Mouse (Mus musculus): Measurements from ENCODE around the gene Pdgfc. TPM values are rescaled to one million over a fixed set of nuclear protein-coding genes. Genes with fewer than 3 reads are reported as not detected.

The Pdgfc gene
- polyA plus RNA-seq, 1 experiment = 13.4 TPM

GRCm38 (mm10) chr3:81154420-81154819 is 118.2 kb downstream of the Pdgfc start:
- no peak for DNase-seq (ENCODE audit: low spot score)

DNA sequence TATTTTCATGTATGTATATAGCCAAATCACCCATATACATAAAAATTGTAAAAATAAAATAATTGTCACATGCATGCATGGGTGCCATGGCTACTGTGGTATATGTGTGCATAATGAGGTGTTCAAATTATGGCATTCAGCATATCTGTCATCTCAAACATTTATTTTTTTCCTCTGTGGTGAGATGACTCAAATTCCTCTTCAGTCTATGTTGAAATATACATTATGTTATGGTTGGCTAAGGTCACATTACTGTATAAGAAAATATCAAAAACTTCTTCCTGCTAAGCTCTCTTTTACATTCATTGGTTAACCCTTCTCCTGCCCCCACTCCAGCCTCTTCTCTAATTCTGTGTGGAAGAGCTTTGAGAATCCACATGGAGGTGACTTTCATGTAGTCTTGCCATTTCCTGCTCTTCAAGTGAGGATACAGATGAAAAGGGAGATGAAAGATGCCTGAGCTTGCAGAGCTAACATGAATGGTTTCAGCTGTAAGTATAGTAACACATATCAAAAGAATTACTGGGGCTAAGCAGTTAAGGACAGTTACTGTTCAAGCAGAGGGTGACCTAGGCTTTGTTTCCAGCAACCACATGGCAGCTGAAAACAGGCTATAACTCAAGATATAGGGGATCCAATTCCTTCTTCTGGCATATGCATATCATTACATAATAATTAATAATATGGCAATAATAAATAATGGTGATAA is 124.4 kb downstream of the Pdgfc start:
- DNase-seq (ENCODE audit: low spot score) = no peak

- DNase-seq (ENCODE audit: low spot score) = no peak
These were observed 125.9 kb downstream of the Pdgfc start for GRCm38 (mm10) chr3:81162129-81162528.

DNA sequence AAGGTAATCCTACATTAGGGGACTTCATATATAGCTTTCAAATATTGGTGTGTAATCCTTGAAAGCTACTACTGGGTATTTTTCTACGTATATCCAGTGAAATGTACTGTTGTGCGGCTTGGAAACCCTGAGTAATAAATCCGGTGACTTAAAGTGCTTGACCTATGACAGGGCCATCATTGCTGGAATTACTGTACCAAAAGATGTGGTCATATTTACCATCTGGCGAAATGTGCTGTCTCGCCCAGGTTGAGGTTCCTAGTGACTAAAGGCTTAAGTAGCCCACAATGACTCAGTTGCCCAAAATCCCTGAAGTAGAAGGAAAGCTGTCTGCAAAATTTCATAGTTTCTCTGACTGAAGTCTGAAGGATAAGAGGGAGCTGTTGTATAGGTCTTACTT is 127.9 kb downstream of the Pdgfc start:
- no peak for DNase-seq (ENCODE audit: low spot score)

GRCm38 (mm10) chr3:81170073-81170809 is 134.0 kb downstream of the Pdgfc start:
- no peak for DNase-seq (ENCODE audit: low spot score)

DNA sequence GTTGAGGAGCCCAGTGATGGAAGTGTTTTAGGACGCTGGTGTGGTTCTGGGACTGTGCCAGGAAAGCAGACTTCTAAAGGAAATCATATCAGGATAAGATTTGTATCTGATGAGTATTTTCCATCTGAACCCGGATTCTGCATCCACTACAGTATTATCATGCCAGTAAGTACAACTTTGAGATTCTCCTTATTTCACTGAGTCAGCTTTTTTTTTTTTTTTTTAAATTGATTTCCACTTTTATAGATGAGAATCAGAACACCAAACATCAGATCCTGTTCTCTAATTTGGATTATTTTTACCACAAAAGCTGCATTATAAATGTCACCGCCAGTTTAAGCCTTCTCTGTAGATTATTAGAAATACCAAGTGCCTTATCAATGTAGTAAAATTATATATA is 138.6 kb downstream of the Pdgfc start:
- no peak for DNase-seq (ENCODE audit: low spot score)

DNA sequence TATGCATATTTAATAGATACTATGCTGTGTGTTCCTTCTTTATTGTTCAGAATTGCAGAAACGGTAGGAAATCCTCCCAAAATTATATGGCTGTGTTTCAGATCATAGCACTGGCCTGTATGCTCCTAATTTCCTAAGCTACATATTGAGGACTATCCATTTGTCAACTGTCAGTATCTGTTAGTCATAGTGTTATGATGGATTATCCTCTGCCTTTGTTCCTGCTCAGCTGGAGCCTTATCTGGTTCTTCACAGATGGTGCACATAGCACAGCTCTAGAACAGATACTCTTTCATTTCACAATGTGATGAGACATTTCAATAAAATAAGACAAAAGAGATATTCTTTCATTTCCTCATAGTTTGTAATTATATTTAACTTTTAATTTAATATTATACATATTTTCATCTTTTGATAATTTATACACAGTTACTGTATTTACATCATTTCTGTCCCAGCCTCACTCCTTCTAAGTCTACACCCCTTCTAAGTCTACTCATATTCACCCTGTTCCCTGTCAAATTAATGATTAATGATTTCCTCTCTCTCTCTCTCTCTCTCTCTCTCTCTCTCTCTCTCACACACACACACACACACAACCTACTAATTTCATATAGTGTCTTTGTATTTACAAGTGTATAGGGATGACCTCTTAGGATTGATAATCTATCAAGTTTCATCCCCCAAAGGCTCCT is 145.2 kb downstream of the Pdgfc start:
- no peak for DNase-seq (ENCODE audit: low spot score)

- DNase-seq (ENCODE audit: low spot score) = no peak
These were observed 160.7 kb downstream of the Pdgfc start for GRCm38 (mm10) chr3:81196937-81197336.

- DNase-seq (ENCODE audit: low spot score) = no peak
These were observed 161.4 kb downstream of the Pdgfc start for GRCm38 (mm10) chr3:81197644-81198043.

- DNase-seq (ENCODE audit: low spot score) = no peak
These were observed 164.4 kb downstream of the Pdgfc start for GRCm38 (mm10) chr3:81200647-81201046.

DNA sequence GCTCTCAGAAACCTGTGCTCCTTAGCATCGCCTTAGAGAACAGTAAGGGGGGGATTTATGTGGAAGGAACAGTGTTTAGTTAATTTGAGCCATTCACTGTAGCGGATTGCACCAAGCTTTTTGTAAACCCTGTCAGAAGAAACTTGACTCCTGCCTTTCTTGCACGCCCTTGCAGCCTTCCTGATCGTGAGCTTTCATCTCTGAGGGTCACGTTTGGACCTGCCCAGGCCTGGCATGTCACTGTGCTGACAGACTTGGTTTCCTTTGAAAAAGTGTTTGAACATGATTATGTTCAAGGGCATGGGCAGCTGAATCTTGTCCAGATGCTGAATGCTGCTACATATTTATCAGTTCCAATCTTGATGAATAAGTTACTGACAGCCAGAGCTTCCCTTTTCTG is 169.0 kb downstream of the Pdgfc start:
- peak; percentile 40 for DNase-seq (ENCODE audit: low spot score)

DNA sequence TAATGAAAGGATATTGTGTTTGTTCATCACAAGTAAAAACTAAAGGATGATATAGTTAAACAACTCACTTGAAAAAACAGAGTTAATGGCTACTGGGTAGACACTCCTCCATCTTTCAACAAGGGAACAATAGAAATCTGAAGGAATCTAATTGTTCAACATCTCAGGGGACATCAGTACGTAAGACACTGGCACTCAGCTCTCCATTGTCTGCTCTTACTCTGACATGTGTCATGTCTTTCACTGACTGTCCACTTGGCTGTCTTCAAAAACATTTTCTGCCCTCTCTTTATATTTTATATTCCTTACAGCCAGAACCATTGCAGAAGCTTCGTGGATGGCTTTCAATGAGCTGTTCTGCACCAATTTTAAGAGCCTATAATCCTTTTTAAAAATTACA is 172.0 kb downstream of the Pdgfc start:
- DNase-seq (ENCODE audit: low spot score) = no peak

GRCm38 (mm10) chr3:81211147-81211546 is 174.9 kb downstream of the Pdgfc start:
- no peak for DNase-seq (ENCODE audit: low spot score)

DNA sequence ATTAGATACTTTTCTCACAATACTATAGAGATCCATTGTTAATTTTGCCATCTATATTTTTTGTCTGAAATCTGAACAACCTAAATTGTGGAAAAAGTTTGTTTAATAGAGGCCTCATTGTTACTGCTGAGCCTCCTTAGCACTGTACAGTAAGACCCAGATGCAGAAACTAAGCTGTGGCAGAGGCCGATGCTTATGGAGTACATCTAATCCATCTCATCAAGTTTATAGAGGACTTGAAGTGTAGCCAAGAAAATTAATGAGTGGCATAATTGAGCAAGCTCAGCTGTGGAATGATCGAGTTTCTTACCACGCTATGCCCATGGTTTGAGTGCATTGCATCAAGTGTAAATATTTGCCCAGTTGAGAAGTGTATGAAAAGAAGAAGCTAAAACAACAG is 175.4 kb downstream of the Pdgfc start:
- DNase-seq (ENCODE audit: low spot score) = no peak

GRCm38 (mm10) chr3:81215547-81216118 is 179.4 kb downstream of the Pdgfc start:
- DNase-seq (ENCODE audit: low spot score) = no peak

GRCm38 (mm10) chr3:81221682-81222081 is 185.5 kb downstream of the Pdgfc start:
- DNase-seq (ENCODE audit: low spot score) = no peak

- DNase-seq (ENCODE audit: low spot score) = no peak
These were observed 192.1 kb downstream of the Pdgfc start for GRCm38 (mm10) chr3:81228344-81228743.

DNA sequence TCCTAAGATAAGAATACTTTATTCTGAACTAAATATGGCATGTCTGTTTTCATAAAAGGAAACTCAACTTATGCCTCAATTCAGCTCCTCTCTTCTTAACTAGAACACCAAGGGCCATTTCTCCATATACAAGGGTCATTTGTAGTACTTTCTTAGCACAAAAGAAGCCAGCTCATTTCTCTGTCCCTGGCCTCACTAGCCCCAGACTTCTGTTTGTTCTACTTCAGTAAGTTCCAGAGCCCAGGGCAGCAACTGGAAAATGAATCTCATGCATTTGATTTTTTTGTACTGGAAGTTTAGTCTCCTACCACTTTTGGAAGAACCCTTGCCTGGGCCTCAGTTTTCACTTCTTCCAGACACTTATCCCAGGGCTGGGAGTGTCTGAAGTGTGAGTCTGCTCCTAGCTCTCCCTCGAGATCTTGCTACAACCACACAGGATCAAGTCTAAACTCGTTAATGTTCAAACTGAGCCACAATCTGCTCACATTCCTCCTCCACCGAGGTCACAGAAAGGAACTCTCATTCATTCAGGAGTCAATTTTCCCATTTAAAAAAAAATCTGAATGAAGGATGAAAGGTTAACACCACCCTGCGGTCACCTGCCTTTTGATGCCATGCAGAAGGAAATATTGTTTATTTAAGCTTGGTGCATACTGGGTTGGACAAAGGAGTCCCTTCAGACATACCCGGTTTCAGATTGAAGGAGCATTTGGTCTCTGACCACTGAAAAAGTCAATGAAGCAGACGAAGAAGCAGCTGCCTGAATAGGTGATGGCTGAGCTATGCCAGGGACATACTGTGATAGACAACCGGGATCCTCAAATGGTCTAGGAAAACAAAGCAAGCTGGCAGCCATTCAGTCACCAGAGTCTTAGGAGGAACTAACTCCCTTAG is 206.7 kb downstream of the Pdgfc start:
- no peak for DNase-seq (ENCODE audit: low spot score)

DNA sequence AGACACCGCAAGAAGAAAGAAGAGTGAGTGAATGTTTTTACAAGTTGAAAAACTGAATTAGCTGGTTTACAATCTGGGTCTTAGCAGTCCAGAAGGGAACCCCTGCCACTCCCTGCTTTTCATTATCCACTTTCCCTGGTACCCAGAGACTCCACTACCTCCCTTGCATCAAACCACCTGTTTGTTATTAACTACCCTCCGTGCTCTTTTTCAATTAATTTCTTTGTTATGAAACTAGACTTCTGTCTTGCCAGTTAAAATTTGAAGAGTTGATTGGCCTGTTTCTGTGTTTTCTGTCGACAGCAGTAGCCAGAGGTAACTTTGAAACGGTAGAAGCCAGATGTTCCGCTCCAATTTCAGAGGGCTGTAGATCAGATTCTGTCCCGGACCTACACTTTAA is 207.4 kb downstream of the Pdgfc start:
- DNase-seq (ENCODE audit: low spot score) = no peak

DNA sequence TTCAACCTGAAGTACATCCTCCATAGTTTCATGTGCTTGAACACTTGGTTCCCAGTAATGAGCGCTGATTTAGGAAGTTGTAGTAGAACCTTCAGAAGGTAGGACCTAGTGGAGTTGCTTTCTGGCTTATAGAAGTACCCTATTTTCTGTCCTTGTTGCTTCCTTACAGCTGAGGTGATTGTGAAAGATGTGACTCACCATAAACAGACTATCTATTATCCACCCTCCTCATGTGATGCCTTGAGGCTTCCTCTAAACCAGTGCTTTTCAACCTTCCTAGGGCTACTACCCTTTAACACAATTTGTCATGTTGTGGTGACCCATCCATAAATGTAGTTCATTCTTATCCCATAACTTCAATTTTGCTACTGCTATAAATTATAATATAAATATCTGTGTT is 226.6 kb downstream of the Pdgfc start:
- no peak for DNase-seq (ENCODE audit: low spot score)

Measured in urinary bladder, adult 2 months (tissue).